Mouse (Mus musculus) spleen, adult 2 months (tissue): ENCODE results near the gene Cfap157.

ENCODE experiments used
- CTCF ChIP-seq: fragments of 200-500 bp; IDR thresholded peaks from 2 replicates; pipeline ENCODE4 v1.5.1; 2011; ENCODE audit warnings: mild to moderate bottlenecking, inconsistent platforms; ENCODE audit not compliant: insufficient read depth, insufficient read length, insufficient replicate concordance; ENCODE audit errors: extremely low read depth
- POLR2A ChIP-seq: fragments of 200-500 bp; IDR thresholded peaks from 2 replicates; pipeline ENCODE4 v1.6.1; 2011; ENCODE audit warnings: low read depth, low read length, inconsistent platforms

- TF ChIP-seq CTCF (no peak), POLR2A (no peak)
Measured at GRCm38 (mm10) chr2:32823153-32823552, 38.9 kb upstream of the Cfap157 start.
